Mouse (Mus musculus): ENCODE data around the gene Slc6a18. TPM values are rescaled to one million over a fixed set of nuclear protein-coding genes. Genes with fewer than 3 reads are reported as not detected.
A peak's percentile ranks its signal among the peaks of the same experiment; 100 is the strongest.

Gene Slc6a18
- polyA plus RNA-seq, 1 experiment from 2014 or later: 76.6 TPM

- DNase-seq (ENCODE audit: low spot score) (peak; percentile 82), ATAC-seq (replicated peaks; ENCODE audit: low FRiP score, low read depth) (peak; percentile 85)
- Histone ChIP-seq H3K27me3 (ENCODE audit: insufficient read depth, low read length) (no peaks in the 10 kb centered on the region), H3K9me3 (replicated peaks; ENCODE audit: low read length) (no peaks in the 10 kb centered on the region), H3K9ac (ENCODE audit: low read depth, low read length) (no peak overlapping the region), H3K4me1 (replicated peaks; ENCODE audit: insufficient read depth, low read length) (no peaks in the 10 kb centered on the region), H3K27ac (no peak overlapping the region), H3K4me3 (replicated peaks; ENCODE audit: low read depth, low read length) (no peak overlapping the region), H3K4me2 (ENCODE audit: low read length) (no peak overlapping the region), H3K36me3 (ENCODE audit: insufficient read depth, low read length) (no peaks in the 10 kb centered on the region)
- TF ChIP-seq CTCF (IDR thresholded peaks at IDR 0.05; ENCODE audit: low read depth): peak; percentile 92
- WGBS: 36% methylated on average over 6 of the region's 6 CpGs
Measured at GRCm38 (mm10) chr13:73646397-73647087, 31.3 kb downstream of the Slc6a18 start.

- Histone ChIP-seq H3K27me3 (ENCODE audit: insufficient read depth, low read length) (no peaks in the 10 kb centered on the region), H3K4me1 (replicated peaks; ENCODE audit: insufficient read depth, low read length) (no peaks in the 10 kb centered on the region), H3K36me3 (ENCODE audit: insufficient read depth, low read length) (0 out of 2 replicates have a peak, but pooled peaks cover 2% of the 10 kb centered on the region), H3K9ac (ENCODE audit: low read depth, low read length) (no peak overlapping the region), H3K27ac (no peak overlapping the region), H3K9me3 (replicated peaks; ENCODE audit: low read length) (no peaks in the 10 kb centered on the region), H3K4me3 (replicated peaks; ENCODE audit: low read depth, low read length) (no peak overlapping the region), H3K4me2 (ENCODE audit: low read length) (no peak overlapping the region)
- no peak for DNase-seq (ENCODE audit: low spot score)
- ATAC-seq (replicated peaks; ENCODE audit: low FRiP score, low read depth): no peak
- 76% methylated on average over 4 of the region's 4 CpGs for WGBS
- TF ChIP-seq CTCF (IDR thresholded peaks at IDR 0.05; ENCODE audit: low read depth): no peak
Measured at GRCm38 (mm10) chr13:73641296-73641695, 36.5 kb downstream of the Slc6a18 start.

- H3K27me3 ChIP-seq (ENCODE audit: insufficient read depth, low read length): no peaks in the 10 kb centered on the region
- DNase-seq (ENCODE audit: low spot score): no peak
- no peak overlapping the region for H3K9ac ChIP-seq (ENCODE audit: low read depth, low read length)
- H3K4me2 ChIP-seq (ENCODE audit: low read length): no peak overlapping the region
- no peaks in the 10 kb centered on the region for H3K4me1 ChIP-seq (replicated peaks; ENCODE audit: insufficient read depth, low read length)
- WGBS: 74% methylated on average over 5 of the region's 6 CpGs
- TF ChIP-seq CTCF (IDR thresholded peaks at IDR 0.05; ENCODE audit: low read depth): no peak
- ATAC-seq (replicated peaks; ENCODE audit: low FRiP score, low read depth): no peak
- no peak overlapping the region for H3K4me3 ChIP-seq (replicated peaks; ENCODE audit: low read depth, low read length)
- H3K36me3 ChIP-seq (ENCODE audit: insufficient read depth, low read length): 0 out of 2 replicates have a peak, but pooled peaks cover 5% of the 10 kb centered on the region
- no peaks in the 10 kb centered on the region for H3K9me3 ChIP-seq (replicated peaks; ENCODE audit: low read length)
- H3K27ac ChIP-seq: no peak overlapping the region
Measured at GRCm38 (mm10) chr13:73637826-73638225, 40.0 kb downstream of the Slc6a18 start.

GRCm38 (mm10) chr13:73631837-73632236 lies 46.0 kb downstream of the Slc6a18 start:
- H3K36me3 ChIP-seq (ENCODE audit: insufficient read depth, low read length): 0 out of 2 replicates have a peak, but pooled peaks cover 2% of the 10 kb centered on the region
- no peak overlapping the region for H3K4me2 ChIP-seq (ENCODE audit: low read length)
- H3K9ac ChIP-seq (ENCODE audit: low read depth, low read length): no peak overlapping the region
- ATAC-seq (replicated peaks; ENCODE audit: low FRiP score, low read depth): no peak
- H3K4me3 ChIP-seq (replicated peaks; ENCODE audit: low read depth, low read length): no peak overlapping the region
- no peak overlapping the region for H3K27ac ChIP-seq
- H3K9me3 ChIP-seq (replicated peaks; ENCODE audit: low read length): no peaks in the 10 kb centered on the region
- H3K27me3 ChIP-seq (ENCODE audit: insufficient read depth, low read length): no peaks in the 10 kb centered on the region
- peaks cover 7% of the 10 kb centered on the region for H3K4me1 ChIP-seq (replicated peaks; ENCODE audit: insufficient read depth, low read length)
- TF ChIP-seq CTCF (IDR thresholded peaks at IDR 0.05; ENCODE audit: low read depth): no peak
- WGBS: 94% methylated on average over 3 of the region's 3 CpGs
- DNase-seq (ENCODE audit: low spot score): no peak

GRCm38 (mm10) chr13:73628586-73629113 lies 49.2 kb downstream of the Slc6a18 start:
- no peak for ATAC-seq (replicated peaks; ENCODE audit: low FRiP score, low read depth)
- 79% methylated on average over 11 of the region's 11 CpGs for WGBS

GRCm38 (mm10) chr13:73626745-73627549 lies 50.9 kb downstream of the Slc6a18 start, which contains the start of gene Tert:
Gene Tert (plus strand): TSS chr13:73626911.
- no peaks in the 10 kb centered on the region for H3K36me3 ChIP-seq (ENCODE audit: insufficient read depth, low read length)
- H3K27me3 ChIP-seq (ENCODE audit: insufficient read depth, low read length): no peaks in the 10 kb centered on the region
- H3K4me3 ChIP-seq (replicated peaks; ENCODE audit: low read depth, low read length): peak within 1 kb of the TSS; percentile 53
- peak; percentile 58 for TF ChIP-seq CTCF (IDR thresholded peaks at IDR 0.05; ENCODE audit: low read depth)
- H3K4me1 ChIP-seq (replicated peaks; ENCODE audit: insufficient read depth, low read length): peaks cover 7% of the 10 kb centered on the region
- no peaks in the 10 kb centered on the region for H3K9me3 ChIP-seq (replicated peaks; ENCODE audit: low read length)
- DNase-seq (ENCODE audit: low spot score) (peak; percentile 81), ATAC-seq (replicated peaks; ENCODE audit: low FRiP score, low read depth) (peak; percentile 85)
- no peak within 1 kb of the TSS for H3K27ac ChIP-seq
- peak within 1 kb of the TSS; percentile 65 for H3K9ac ChIP-seq (ENCODE audit: low read depth, low read length)
- H3K4me2 ChIP-seq (ENCODE audit: low read length): peak within 1 kb of the TSS; percentile 79
- WGBS: 9% methylated on average over 47 of the region's 47 CpGs

More at GRCm38 (mm10) chr13:73628586-73629113, 49.2 kb downstream of the Slc6a18 start:
- H3K9ac ChIP-seq (ENCODE audit: low read depth, low read length): no peak overlapping the region
- H3K27ac ChIP-seq: no peak overlapping the region
- no peaks in the 10 kb centered on the region for H3K27me3 ChIP-seq (ENCODE audit: insufficient read depth, low read length)
- no peak for DNase-seq (ENCODE audit: low spot score)
- H3K4me2 ChIP-seq (ENCODE audit: low read length): no peak overlapping the region
- H3K36me3 ChIP-seq (ENCODE audit: insufficient read depth, low read length): no peaks in the 10 kb centered on the region
- peaks cover 7% of the 10 kb centered on the region for H3K4me1 ChIP-seq (replicated peaks; ENCODE audit: insufficient read depth, low read length)
- no peak for TF ChIP-seq CTCF (IDR thresholded peaks at IDR 0.05; ENCODE audit: low read depth)
- H3K9me3 ChIP-seq (replicated peaks; ENCODE audit: low read length): no peaks in the 10 kb centered on the region
- no peak overlapping the region for H3K4me3 ChIP-seq (replicated peaks; ENCODE audit: low read depth, low read length)

Data from kidney, postnatal 0 days (tissue).